Mouse (Mus musculus): ENCODE measurements around the gene Bcl3.

Gene Bcl3

GRCm38 (mm10) chr7:19841686-19842413 is 19.3 kb upstream of the Bcl3 start:
- Histone ChIP-seq H3K4me1 (replicated peaks; ENCODE audit: low read depth, low read length) (peaks cover 53% of the 10 kb centered on the region), H3K9me3 (ENCODE audit: low read length) (no peaks in the 10 kb centered on the region), H3K4me3 (replicated peaks; ENCODE audit: low read length) (no peak overlapping the region), H3K27me3 (ENCODE audit: insufficient read depth, low read length) (peaks cover 9% of the 10 kb centered on the region), H3K36me3 (ENCODE audit: insufficient read depth, low read length) (no peaks in the 10 kb centered on the region)
- TF ChIP-seq CTCF (conservative IDR thresholded peaks at IDR 0.05; ENCODE audit: low read length) (no peak), NANOG (IDR thresholded peaks at IDR 0.05; ENCODE audit: borderline replicate concordance, low read length) (no peak), POU5F1 (IDR thresholded peaks at IDR 0.05; ENCODE audit: borderline replicate concordance, low read length) (no peak)

GRCm38 (mm10) chr7:19840936-19841335 is 18.4 kb upstream of the Bcl3 start:
- no peak overlapping the region for H3K4me3 ChIP-seq (replicated peaks; ENCODE audit: low read length)

GRCm38 (mm10) chr7:19840371-19840770 is 17.8 kb upstream of the Bcl3 start:
- Histone ChIP-seq H3K36me3 (ENCODE audit: insufficient read depth, low read length) (no peaks in the 10 kb centered on the region), H3K9me3 (ENCODE audit: low read length) (no peaks in the 10 kb centered on the region), H3K4me3 (replicated peaks; ENCODE audit: low read length) (no peak overlapping the region), H3K4me1 (replicated peaks; ENCODE audit: low read depth, low read length) (peaks cover 44% of the 10 kb centered on the region), H3K27me3 (ENCODE audit: insufficient read depth, low read length) (0 out of 2 replicates have a peak, but pooled peaks cover 5% of the 10 kb centered on the region)
- TF ChIP-seq POU5F1 (IDR thresholded peaks at IDR 0.05; ENCODE audit: borderline replicate concordance, low read length) (no peak), CTCF (conservative IDR thresholded peaks at IDR 0.05; ENCODE audit: low read length) (no peak)

More at GRCm38 (mm10) chr7:19840936-19841335, 18.4 kb upstream of the Bcl3 start:
- TF ChIP-seq CTCF (conservative IDR thresholded peaks at IDR 0.05; ENCODE audit: low read length) (no peak), POU5F1 (IDR thresholded peaks at IDR 0.05; ENCODE audit: borderline replicate concordance, low read length) (no peak), NANOG (IDR thresholded peaks at IDR 0.05; ENCODE audit: borderline replicate concordance, low read length) (no peak)
- H3K4me1 ChIP-seq (replicated peaks; ENCODE audit: low read depth, low read length) = peaks cover 48% of the 10 kb centered on the region
- H3K36me3 ChIP-seq (ENCODE audit: insufficient read depth, low read length) = no peaks in the 10 kb centered on the region
- 0 out of 2 replicates have a peak, but pooled peaks cover 5% of the 10 kb centered on the region for H3K27me3 ChIP-seq (ENCODE audit: insufficient read depth, low read length)
- H3K9me3 ChIP-seq (ENCODE audit: low read length) = no peaks in the 10 kb centered on the region

- no peaks in the 10 kb centered on the region for H3K27me3 ChIP-seq (ENCODE audit: insufficient read depth, low read length)
- H3K9me3 ChIP-seq (ENCODE audit: low read length) = no peaks in the 10 kb centered on the region
- H3K4me1 ChIP-seq (replicated peaks; ENCODE audit: low read depth, low read length) = peaks cover 21% of the 10 kb centered on the region
- TF ChIP-seq NANOG (IDR thresholded peaks at IDR 0.05; ENCODE audit: borderline replicate concordance, low read length) (no peak), CTCF (conservative IDR thresholded peaks at IDR 0.05; ENCODE audit: low read length) (no peak), POU5F1 (IDR thresholded peaks at IDR 0.05; ENCODE audit: borderline replicate concordance, low read length) (no peak)
- no peaks in the 10 kb centered on the region for H3K36me3 ChIP-seq (ENCODE audit: insufficient read depth, low read length)
- no peak overlapping the region for H3K4me3 ChIP-seq (replicated peaks; ENCODE audit: low read length)
Measured at GRCm38 (mm10) chr7:19836843-19837242, 14.3 kb upstream of the Bcl3 start.

GRCm38 (mm10) chr7:19834055-19834454 is 11.5 kb upstream of the Bcl3 start:
- H3K27me3 ChIP-seq (ENCODE audit: insufficient read depth, low read length) = no peaks in the 10 kb centered on the region
- H3K4me1 ChIP-seq (replicated peaks; ENCODE audit: low read depth, low read length) = peaks cover 35% of the 10 kb centered on the region
- H3K9me3 ChIP-seq (ENCODE audit: low read length) = no peaks in the 10 kb centered on the region
- TF ChIP-seq CTCF (conservative IDR thresholded peaks at IDR 0.05; ENCODE audit: low read length) (peak; percentile 41), NANOG (IDR thresholded peaks at IDR 0.05; ENCODE audit: borderline replicate concordance, low read length) (no peak)
- no peaks in the 10 kb centered on the region for H3K36me3 ChIP-seq (ENCODE audit: insufficient read depth, low read length)
- H3K4me3 ChIP-seq (replicated peaks; ENCODE audit: low read length) = no peak overlapping the region

- peaks cover 47% of the 10 kb centered on the region for H3K4me1 ChIP-seq (replicated peaks; ENCODE audit: low read depth, low read length)
- no peaks in the 10 kb centered on the region for H3K9me3 ChIP-seq (ENCODE audit: low read length)
- H3K4me3 ChIP-seq (replicated peaks; ENCODE audit: low read length) = no peak overlapping the region; the same call in 1 of the 2 replicates
- H3K36me3 ChIP-seq (ENCODE audit: insufficient read depth, low read length) = no peaks in the 10 kb centered on the region
- H3K27me3 ChIP-seq (ENCODE audit: insufficient read depth, low read length) = no peaks in the 10 kb centered on the region
- TF ChIP-seq NANOG (IDR thresholded peaks at IDR 0.05; ENCODE audit: borderline replicate concordance, low read length) (no peak), CTCF (conservative IDR thresholded peaks at IDR 0.05; ENCODE audit: low read length) (no peak), POU5F1 (IDR thresholded peaks at IDR 0.05; ENCODE audit: borderline replicate concordance, low read length) (no peak)
Measured at GRCm38 (mm10) chr7:19831837-19832236, 9.3 kb upstream of the Bcl3 start.

- no peaks in the 10 kb centered on the region for H3K27me3 ChIP-seq (ENCODE audit: insufficient read depth, low read length)
- TF ChIP-seq CTCF (conservative IDR thresholded peaks at IDR 0.05; ENCODE audit: low read length) = no peak
- TF ChIP-seq POU5F1 (IDR thresholded peaks at IDR 0.05; ENCODE audit: borderline replicate concordance, low read length) = no peak
- no peak for TF ChIP-seq NANOG (IDR thresholded peaks at IDR 0.05; ENCODE audit: borderline replicate concordance, low read length)
- H3K9me3 ChIP-seq (ENCODE audit: low read length) = no peaks in the 10 kb centered on the region
- peaks cover 57% of the 10 kb centered on the region for H3K4me1 ChIP-seq (replicated peaks; ENCODE audit: low read depth, low read length)
- H3K4me3 ChIP-seq (replicated peaks; ENCODE audit: low read length) = peak overlapping the region; percentile 61
- no peaks in the 10 kb centered on the region for H3K36me3 ChIP-seq (ENCODE audit: insufficient read depth, low read length)
Measured at GRCm38 (mm10) chr7:19830682-19831156, 8.1 kb upstream of the Bcl3 start.

- TF ChIP-seq CTCF (conservative IDR thresholded peaks at IDR 0.05; ENCODE audit: low read length) = no peak
- no peak for TF ChIP-seq NANOG (IDR thresholded peaks at IDR 0.05; ENCODE audit: borderline replicate concordance, low read length)
- no peak for TF ChIP-seq POU5F1 (IDR thresholded peaks at IDR 0.05; ENCODE audit: borderline replicate concordance, low read length)
- H3K4me3 ChIP-seq (replicated peaks; ENCODE audit: low read length) = no peak overlapping the region
- no peaks in the 10 kb centered on the region for H3K27me3 ChIP-seq (ENCODE audit: insufficient read depth, low read length)
- H3K4me1 ChIP-seq (replicated peaks; ENCODE audit: low read depth, low read length) = peaks cover 66% of the 10 kb centered on the region
- no peaks in the 10 kb centered on the region for H3K9me3 ChIP-seq (ENCODE audit: low read length)
- no peaks in the 10 kb centered on the region for H3K36me3 ChIP-seq (ENCODE audit: insufficient read depth, low read length)
Measured at GRCm38 (mm10) chr7:19829694-19830093, 7.1 kb upstream of the Bcl3 start.

All from E14TG2a.4 (cell line).